Mouse (Mus musculus): ENCODE measurements around the gene Ttyh3. TPM values are rescaled to one million over a fixed set of nuclear protein-coding genes. Genes with fewer than 3 reads are reported as not detected.

The Ttyh3 gene
- polyA plus RNA-seq, 1 experiment from 2014 or later: 51.4 TPM

- no peak for ATAC-seq (ENCODE audit: insufficient number of reproducible peaks, low FRiP score, low TSS enrichment, low read depth)
- WGBS: 72% methylated on average over 18 of the region's 18 CpGs
Measured at GRCm38 (mm10) chr5:140596927-140597588, 51.8 kb downstream of the Ttyh3 start.

GRCm38 (mm10) chr5:140596426-140596825 lies 52.4 kb downstream of the Ttyh3 start:
- H3K4me1 ChIP-seq (ENCODE audit: control insufficient read depth, insufficient read depth, low read length): no peaks in the 10 kb centered on the region; the same call in 1 of the 2 replicates
- H3K27ac ChIP-seq (replicated peaks; ENCODE audit: low read depth, low read length): no peak overlapping the region
- no peaks in the 10 kb centered on the region for H3K36me3 ChIP-seq (ENCODE audit: control insufficient read depth, insufficient read depth, low read length)
- H3K4me3 ChIP-seq (ENCODE audit: low read depth, low read length): no peak overlapping the region
- H3K9me3 ChIP-seq (ENCODE audit: control insufficient read depth, low read length): no peaks in the 10 kb centered on the region
- ATAC-seq (ENCODE audit: insufficient number of reproducible peaks, low FRiP score, low TSS enrichment, low read depth): no peak
- H3K4me2 ChIP-seq (ENCODE audit: low read depth, severe bottlenecking): no peak overlapping the region
- no peak for DNase-seq (ENCODE audit: low spot score)
- 81% methylated on average over 3 of the region's 3 CpGs for WGBS
- H3K27me3 ChIP-seq (ENCODE audit: control insufficient read depth, insufficient read depth, low read length): no peaks in the 10 kb centered on the region
- no peak overlapping the region for H3K9ac ChIP-seq (ENCODE audit: low read length)

More at GRCm38 (mm10) chr5:140596927-140597588, 51.8 kb downstream of the Ttyh3 start:
- Histone ChIP-seq H3K4me2 (ENCODE audit: low read depth, severe bottlenecking) (no peak overlapping the region), H3K9ac (ENCODE audit: low read length) (no peak overlapping the region), H3K4me1 (ENCODE audit: control insufficient read depth, insufficient read depth, low read length) (no peaks in the 10 kb centered on the region; the same call in 1 of the 2 replicates), H3K27me3 (ENCODE audit: control insufficient read depth, insufficient read depth, low read length) (no peaks in the 10 kb centered on the region), H3K4me3 (ENCODE audit: low read depth, low read length) (no peak overlapping the region), H3K36me3 (ENCODE audit: control insufficient read depth, insufficient read depth, low read length) (no peaks in the 10 kb centered on the region), H3K9me3 (ENCODE audit: control insufficient read depth, low read length) (no peaks in the 10 kb centered on the region), H3K27ac (replicated peaks; ENCODE audit: low read depth, low read length) (no peak overlapping the region)
- DNase-seq (ENCODE audit: low spot score): no peak

GRCm38 (mm10) chr5:140594846-140595245 lies 54.0 kb downstream of the Ttyh3 start:
- H3K27ac ChIP-seq (replicated peaks; ENCODE audit: low read depth, low read length): no peak overlapping the region
- no peak overlapping the region for H3K9ac ChIP-seq (ENCODE audit: low read length)
- no peak for ATAC-seq (ENCODE audit: insufficient number of reproducible peaks, low FRiP score, low TSS enrichment, low read depth)
- H3K9me3 ChIP-seq (ENCODE audit: control insufficient read depth, low read length): no peaks in the 10 kb centered on the region
- H3K4me1 ChIP-seq (ENCODE audit: control insufficient read depth, insufficient read depth, low read length): no peaks in the 10 kb centered on the region; the same call in 1 of the 2 replicates
- WGBS: 81% methylated on average over 5 of the region's 5 CpGs
- no peak overlapping the region for H3K4me3 ChIP-seq (ENCODE audit: low read depth, low read length)
- no peak for DNase-seq (ENCODE audit: low spot score)
- H3K27me3 ChIP-seq (ENCODE audit: control insufficient read depth, insufficient read depth, low read length): no peaks in the 10 kb centered on the region
- H3K36me3 ChIP-seq (ENCODE audit: control insufficient read depth, insufficient read depth, low read length): no peaks in the 10 kb centered on the region
- no peak overlapping the region for H3K4me2 ChIP-seq (ENCODE audit: low read depth, severe bottlenecking)

- H3K9me3 ChIP-seq (ENCODE audit: control insufficient read depth, low read length): no peaks in the 10 kb centered on the region
- no peak overlapping the region for H3K9ac ChIP-seq (ENCODE audit: low read length)
- H3K36me3 ChIP-seq (ENCODE audit: control insufficient read depth, insufficient read depth, low read length): no peaks in the 10 kb centered on the region
- no peaks in the 10 kb centered on the region for H3K27me3 ChIP-seq (ENCODE audit: control insufficient read depth, insufficient read depth, low read length)
- DNase-seq (ENCODE audit: low spot score) (no peak), ATAC-seq (ENCODE audit: insufficient number of reproducible peaks, low FRiP score, low TSS enrichment, low read depth) (no peak)
- no peak overlapping the region for H3K4me3 ChIP-seq (ENCODE audit: low read depth, low read length)
- H3K27ac ChIP-seq (replicated peaks; ENCODE audit: low read depth, low read length): no peak overlapping the region
- peaks cover 2% of the 10 kb centered on the region for H3K4me1 ChIP-seq (ENCODE audit: control insufficient read depth, insufficient read depth, low read length)
- no peak overlapping the region for H3K4me2 ChIP-seq (ENCODE audit: low read depth, severe bottlenecking)
- 92% methylated on average over 16 of the region's 16 CpGs for WGBS
Measured at GRCm38 (mm10) chr5:140589082-140589774, 59.6 kb downstream of the Ttyh3 start.

GRCm38 (mm10) chr5:140583732-140584368 lies 65.0 kb downstream of the Ttyh3 start:
- H3K4me2 ChIP-seq (ENCODE audit: low read depth, severe bottlenecking): 0 out of 2 replicates have a peak overlapping the region, but pooled peaks have one; percentile 12
- H3K9me3 ChIP-seq (ENCODE audit: control insufficient read depth, low read length): no peaks in the 10 kb centered on the region
- no peaks in the 10 kb centered on the region for H3K27me3 ChIP-seq (ENCODE audit: control insufficient read depth, insufficient read depth, low read length)
- DNase-seq (ENCODE audit: low spot score) (peak; percentile 44), ATAC-seq (ENCODE audit: insufficient number of reproducible peaks, low FRiP score, low TSS enrichment, low read depth) (peak; percentile 24; the same call in 1 of the 2 replicates)
- peaks cover 42% of the 10 kb centered on the region for H3K4me1 ChIP-seq (ENCODE audit: control insufficient read depth, insufficient read depth, low read length)
- H3K4me3 ChIP-seq (ENCODE audit: low read depth, low read length): no peak overlapping the region
- peak overlapping the region; percentile 73 for H3K27ac ChIP-seq (replicated peaks; ENCODE audit: low read depth, low read length)
- WGBS: 20% methylated on average over 6 of the region's 6 CpGs
- H3K36me3 ChIP-seq (ENCODE audit: control insufficient read depth, insufficient read depth, low read length): no peaks in the 10 kb centered on the region
- peak overlapping the region; percentile 34; the same call in 1 of the 2 replicates for H3K9ac ChIP-seq (ENCODE audit: low read length)

- H3K4me3 ChIP-seq (ENCODE audit: low read depth, low read length): no peak overlapping the region
Measured at GRCm38 (mm10) chr5:140582995-140583731, 65.7 kb downstream of the Ttyh3 start.

GRCm38 (mm10) chr5:140581569-140581968 lies 67.3 kb downstream of the Ttyh3 start:
- Histone ChIP-seq H3K4me1 (ENCODE audit: control insufficient read depth, insufficient read depth, low read length) (peaks cover 42% of the 10 kb centered on the region), H3K4me3 (ENCODE audit: low read depth, low read length) (no peak overlapping the region), H3K9me3 (ENCODE audit: control insufficient read depth, low read length) (no peaks in the 10 kb centered on the region), H3K27ac (replicated peaks; ENCODE audit: low read depth, low read length) (no peak overlapping the region; the same call in 1 of the 2 replicates), H3K27me3 (ENCODE audit: control insufficient read depth, insufficient read depth, low read length) (no peaks in the 10 kb centered on the region), H3K4me2 (ENCODE audit: low read depth, severe bottlenecking) (peak overlapping the region; percentile 3; the same call in 1 of the 2 replicates), H3K36me3 (ENCODE audit: control insufficient read depth, insufficient read depth, low read length) (no peaks in the 10 kb centered on the region), H3K9ac (ENCODE audit: low read length) (no peak overlapping the region)
- ATAC-seq (ENCODE audit: insufficient number of reproducible peaks, low FRiP score, low TSS enrichment, low read depth): peak; percentile 45; the same call in 1 of the 2 replicates
- peak; percentile 73 for DNase-seq (ENCODE audit: low spot score)
- 0% methylated on average over 5 of the region's 5 CpGs for WGBS

More at GRCm38 (mm10) chr5:140582995-140583731, 65.7 kb downstream of the Ttyh3 start:
- Histone ChIP-seq H3K27ac (replicated peaks; ENCODE audit: low read depth, low read length) (peak overlapping the region; percentile 73), H3K27me3 (ENCODE audit: control insufficient read depth, insufficient read depth, low read length) (no peaks in the 10 kb centered on the region), H3K9ac (ENCODE audit: low read length) (no peak overlapping the region; the same call in 1 of the 2 replicates), H3K4me2 (ENCODE audit: low read depth, severe bottlenecking) (0 out of 2 replicates have a peak overlapping the region, but pooled peaks have one; percentile 5), H3K36me3 (ENCODE audit: control insufficient read depth, insufficient read depth, low read length) (no peaks in the 10 kb centered on the region), H3K9me3 (ENCODE audit: control insufficient read depth, low read length) (no peaks in the 10 kb centered on the region), H3K4me1 (ENCODE audit: control insufficient read depth, insufficient read depth, low read length) (peaks cover 42% of the 10 kb centered on the region)
- DNase-seq (ENCODE audit: low spot score): peak; percentile 36
- 29% methylated on average over 8 of the region's 8 CpGs for WGBS
- ATAC-seq (ENCODE audit: insufficient number of reproducible peaks, low FRiP score, low TSS enrichment, low read depth): no peak; the same call in 1 of the 2 replicates
